Mouse (Mus musculus) right cerebral cortex, postnatal 4 days (tissue): Measurements from ENCODE around the gene Foxc2.

Experiments used
- DNase-seq: peaks from one replicate; pipeline ENCODE4 v3.0.0-alpha.2; 2022

Gene Foxc2

DNA sequence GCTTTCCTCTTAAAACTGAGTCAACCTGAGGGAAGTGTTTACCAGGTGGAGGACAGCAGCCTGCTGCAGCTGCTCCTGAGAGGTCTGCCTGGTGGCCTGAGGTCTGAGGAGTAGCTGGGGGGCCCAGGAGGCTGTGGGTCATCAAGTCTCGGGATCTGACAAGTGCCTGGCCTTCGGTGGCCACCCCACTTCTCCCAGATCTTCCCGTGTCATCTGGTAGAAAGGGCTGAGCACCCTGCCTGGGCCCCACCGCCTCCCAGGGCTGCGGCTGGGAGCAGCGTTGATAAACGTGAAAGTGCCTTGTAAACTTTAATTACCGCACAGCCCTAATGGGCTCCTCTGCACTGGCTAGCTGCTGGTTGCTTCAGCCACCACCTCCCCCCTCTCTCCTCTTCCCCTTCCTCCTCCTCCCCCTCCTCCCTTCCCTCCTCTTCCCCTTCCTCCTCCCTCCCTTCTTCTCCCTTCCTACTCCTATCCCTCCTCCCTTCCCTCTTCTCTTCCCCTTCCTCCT lies 32.7 kb downstream of the Foxc2 start:
- DNase-seq, result no peak

DNA sequence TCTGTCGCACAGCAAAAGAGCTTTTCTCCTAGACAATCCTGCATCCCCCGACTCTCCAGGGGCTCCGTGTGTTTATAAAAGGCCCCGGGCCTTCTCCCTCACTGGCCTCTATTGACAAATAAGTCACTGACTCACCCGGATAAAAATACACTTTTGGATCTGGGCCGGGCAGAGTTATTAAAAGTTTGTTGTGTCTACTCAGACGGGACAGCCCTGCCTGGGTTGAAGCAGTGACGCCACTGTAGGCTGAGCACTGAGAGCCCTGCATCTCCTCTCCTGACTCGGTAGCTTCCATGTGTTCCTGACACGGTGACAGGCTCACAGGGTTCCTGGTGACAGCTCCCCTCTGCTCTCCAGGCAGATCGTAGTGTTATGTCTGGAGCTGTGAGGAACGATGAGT lies 36.4 kb downstream of the Foxc2 start:
- DNase-seq, result no peak

DNA sequence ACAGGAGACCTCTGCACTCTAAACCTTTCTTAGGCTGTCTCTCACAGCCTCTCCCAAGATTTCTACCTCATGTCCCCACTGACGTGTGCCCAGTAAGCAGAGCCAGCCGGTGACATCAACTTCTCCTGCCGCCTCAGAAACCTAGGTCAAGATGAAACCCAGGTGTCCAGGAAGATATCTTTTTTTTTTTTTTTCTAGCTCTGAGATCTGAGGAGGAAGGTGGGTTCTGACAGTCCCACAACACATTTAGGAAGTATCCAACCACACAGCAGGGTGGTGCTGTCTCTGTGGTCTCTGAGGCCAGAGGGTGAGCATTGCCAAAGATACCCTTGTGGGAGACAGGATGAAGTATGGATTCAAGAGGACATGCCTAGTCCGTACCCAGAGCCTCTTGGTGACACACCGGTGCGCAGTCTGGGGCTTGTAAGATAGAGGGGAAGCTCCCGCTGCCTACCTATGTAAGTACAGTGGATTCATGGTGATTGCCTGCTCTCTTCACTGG lies 41.1 kb downstream of the Foxc2 start:
- DNase-seq, result no peak

DNA sequence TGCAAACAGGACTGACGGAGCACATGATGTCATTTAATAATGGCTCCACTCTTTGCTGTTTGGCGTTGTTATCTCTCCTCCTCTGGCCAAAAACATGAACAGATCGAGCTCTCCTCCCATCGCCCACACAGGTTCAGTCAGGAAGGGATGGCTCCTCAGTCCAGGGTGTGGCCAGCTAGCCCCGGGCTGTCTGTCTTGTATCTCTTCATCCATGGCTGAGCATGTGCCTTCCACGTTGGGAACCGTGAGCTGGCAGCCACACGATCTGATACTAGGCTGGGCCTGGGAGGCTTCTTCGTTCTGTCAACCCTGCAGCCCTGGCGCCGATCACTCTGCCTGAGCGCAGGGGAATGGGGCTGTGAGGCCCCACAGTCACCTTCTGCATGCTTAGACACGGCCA lies 42.8 kb downstream of the Foxc2 start:
- no peak for DNase-seq

- DNase-seq, result no peak
These were observed 45.5 kb downstream of the Foxc2 start for GRCm38 (mm10) chr8:121161437-121161836.

GRCm38 (mm10) chr8:121162413-121162812 lies 46.4 kb downstream of the Foxc2 start:
- DNase-seq, result no peak

- DNase-seq, result no peak
These were observed 47.1 kb downstream of the Foxc2 start for GRCm38 (mm10) chr8:121162906-121163695.

DNA sequence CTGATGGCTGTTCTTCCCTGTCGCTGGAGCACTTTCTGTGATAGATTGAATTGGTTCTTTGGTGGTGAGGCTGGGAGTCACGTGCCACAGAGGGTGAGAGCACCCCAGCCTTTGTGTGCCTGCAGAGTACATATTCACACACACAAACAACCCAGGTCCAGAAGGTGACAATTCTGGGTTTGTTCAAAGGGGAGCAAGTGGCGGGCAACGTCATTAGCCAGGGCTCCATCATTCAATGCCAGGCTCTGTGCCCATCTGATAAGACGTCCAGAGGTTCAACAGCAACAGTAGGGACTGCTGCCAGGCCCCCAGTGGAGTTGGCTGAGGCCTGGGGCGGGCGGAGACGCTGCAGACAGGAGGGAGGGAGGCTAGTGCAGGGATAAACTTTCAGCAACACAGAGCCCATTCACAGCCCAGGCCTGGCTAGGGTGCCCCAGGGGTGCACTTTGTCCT lies 48.1 kb downstream of the Foxc2 start:
- DNase-seq, result no peak

DNA sequence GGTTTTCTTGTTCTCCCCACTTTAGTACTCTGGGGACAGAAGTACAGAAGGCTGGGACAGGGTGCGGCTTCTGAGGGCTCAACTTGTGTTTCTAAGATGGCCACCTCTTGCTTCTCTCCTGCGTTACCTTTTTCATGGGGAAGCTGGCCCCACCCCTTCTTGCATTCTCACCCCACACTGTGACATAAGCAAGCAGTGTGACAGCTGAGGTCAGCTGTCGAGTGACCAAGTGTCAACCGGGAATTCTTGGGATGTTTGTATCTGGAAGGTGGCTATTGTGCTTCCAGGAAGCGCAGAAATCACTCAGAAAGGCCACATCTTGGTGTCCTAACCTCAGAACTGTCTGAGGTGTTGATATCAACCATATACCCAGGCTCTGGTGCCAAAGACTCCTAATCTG lies 52.1 kb downstream of the Foxc2 start:
- no peak for DNase-seq
